Mouse (Mus musculus) neural tube, embryonic 12.5 days (tissue): ENCODE results near the gene Gm6356. TPM values are rescaled to one million over a fixed set of nuclear protein-coding genes. Genes with fewer than 3 reads are reported as not detected.
"Not testable (repeated sequence)": the region's sequence is repeated elsewhere in the genome, so short reads cannot be mapped to it uniquely, and the experiment has no call there.

Experiments
- ATAC-seq: fragments of 200-750 bp; cut with Nextera tagmentation; 2 replicates; pipeline ENCODE4 v1.8.0; 2017; ENCODE audit warnings: low read depth, mild to moderate bottlenecking, moderate TSS enrichment, moderate library complexity; ENCODE audit not compliant: low FRiP score
- H3K27ac ChIP-seq: fragments of 300-500 bp; sonication (generic); 2 replicates; pipeline ENCODE4 v1.5.1; 2016
- H3K27me3 ChIP-seq: fragments of 300-500 bp; sonication (generic); replicated peaks from 2 replicates; pipeline ENCODE4 v1.6.1; 2016; ENCODE audit warnings: mild to moderate bottlenecking
- H3K36me3 ChIP-seq: fragments of 300-500 bp; sonication (generic); 2 replicates; pipeline ENCODE4 v1.6.1; 2016; ENCODE audit warnings: mild to moderate bottlenecking
- H3K4me1 ChIP-seq: fragments of 300-500 bp; sonication (generic); 2 replicates; pipeline ENCODE4 v1.6.1; 2016
- H3K4me2 ChIP-seq: fragments of 300-500 bp; sonication (generic); replicated peaks from 2 replicates; pipeline ENCODE4 v1.6.1; 2016; ENCODE audit warnings: mild to moderate bottlenecking
- H3K4me3 ChIP-seq: fragments of 300-500 bp; sonication (generic); 2 replicates; pipeline ENCODE4 v1.5.1; 2016
- H3K9ac ChIP-seq: fragments of 300-500 bp; sonication (generic); 2 replicates; pipeline ENCODE4 v1.6.1; 2016; ENCODE audit warnings: mild to moderate bottlenecking
- H3K9me3 ChIP-seq: fragments of 300-500 bp; sonication (generic); 2 replicates; pipeline ENCODE4 v1.6.1; 2016; ENCODE audit warnings: mild to moderate bottlenecking
- WGBS: fragments of 180-500 bp; shearing (Covaris S2); methylation state at CpG from one replicate; pipeline ENCODE4 v1.1.7; 2016; 5-methylcytosine and 5-hydroxymethylcytosine counted together
- polyA plus RNA-seq: library from polyadenylated mRNA; unstranded; fragments of >200 nt; fragmentation: Nextera tagmentation; extraction: Ambion mirVana; gene quantifications from 2 replicates; pipeline ENCODE4 v1.2.1, GENCODE M21; 2016

Gene Gm6356
- not detected in 2 replicates for polyA plus RNA-seq

- not testable (repeated sequence) for H3K4me1 ChIP-seq
These were observed at the start of gene Gm6356 for GRCm38 (mm10) chr14:6973718-6974117. Gm6356 (minus strand) TSS chr14:6973818.

More at GRCm38 (mm10) chr14:6973718-6974117, at the start of gene Gm6356:
- not testable (repeated sequence) for H3K9ac ChIP-seq, H3K9me3 ChIP-seq, ATAC-seq, H3K36me3 ChIP-seq, H3K4me3 ChIP-seq, H3K27ac ChIP-seq, H3K27me3 ChIP-seq, H3K4me2 ChIP-seq
- 69% methylated on average over 1 of the region's 2 CpGs for WGBS

Other genes starting within 250 kb of the Gm6356 start
- gene Gm3636, start 231.5 kb downstream of the Gm6356 start, polyA plus RNA-seq, result 9.1 and 9.6 TPM in 2 replicates
- gene Gm8362, start 199.4 kb downstream of the Gm6356 start, polyA plus RNA-seq, result not detected in 2 replicates
- gene Gm3642, start 133.5 kb downstream of the Gm6356 start, polyA plus RNA-seq, result not detected in 2 replicates
- gene Gm3667, start 83.9 kb downstream of the Gm6356 start, polyA plus RNA-seq, result 3.9 and 4.1 TPM in 2 replicates
- gene Gm10406, start 53.6 kb upstream of the Gm6356 start, polyA plus RNA-seq, result 1.1 and 1.3 TPM in 2 replicates
- gene Gm3685, start 71.2 kb upstream of the Gm6356 start, polyA plus RNA-seq, result not detected in 2 replicates
- 3.8 and 4.1 TPM in 2 replicates for gene Gm3696, start 126.8 kb upstream of the Gm6356 start, polyA plus RNA-seq
- gene Gm6676, start 151.6 kb upstream of the Gm6356 start, polyA plus RNA-seq, result not detected in 2 replicates
- 5.4 and 5.9 TPM in 2 replicates for gene Gm3512, start 200.7 kb upstream of the Gm6356 start, polyA plus RNA-seq
- gene Gm16434, start 220.7 kb upstream of the Gm6356 start, polyA plus RNA-seq, result not detected in 2 replicates